Mouse (Mus musculus) liver, embryonic 13.5 days (tissue): Measurements from ENCODE around the gene F2rl2. TPM values are rescaled to one million over a fixed set of nuclear protein-coding genes. Genes with fewer than 3 reads are reported as not detected.

Source experiments
- ATAC-seq: fragments of 200-750 bp; cut with Nextera tagmentation; 2 replicates; pipeline ENCODE4 v1.8.0; 2017; ENCODE audit warnings: low read depth, mild to moderate bottlenecking, moderate number of reproducible peaks, moderate library complexity
- DNase-seq: peaks from one replicate; pipeline ENCODE4 v3.0.0; 2022
- H3K27ac ChIP-seq: fragments of 300-500 bp; sonication (generic); 2 replicates; pipeline ENCODE4 v1.5.1; 2015; ENCODE audit warnings: moderate library complexity, mild to moderate bottlenecking, inconsistent platforms
- H3K27me3 ChIP-seq: fragments of 300-500 bp; sonication (generic); 2 replicates; pipeline ENCODE4 v1.6.1; 2015; ENCODE audit warnings: mild to moderate bottlenecking, inconsistent platforms
- H3K36me3 ChIP-seq: fragments of 300-500 bp; sonication (generic); 2 replicates; pipeline ENCODE4 v1.6.1; 2015; ENCODE audit warnings: mild to moderate bottlenecking, inconsistent platforms
- H3K4me1 ChIP-seq: fragments of 300-500 bp; sonication (generic); replicated peaks from 2 replicates; pipeline ENCODE4 v1.6.1; 2015; ENCODE audit warnings: inconsistent platforms
- H3K4me2 ChIP-seq: fragments of 300-500 bp; sonication (generic); 2 replicates; pipeline ENCODE4 v1.6.1; 2015; ENCODE audit warnings: inconsistent platforms, mild to moderate bottlenecking, moderate library complexity
- H3K4me3 ChIP-seq: fragments of 300-500 bp; sonication (generic); replicated peaks from 2 replicates; pipeline ENCODE4 v1.5.1; 2015; ENCODE audit warnings: mild to moderate bottlenecking, inconsistent platforms
- H3K9ac ChIP-seq: fragments of 300-500 bp; sonication (generic); 2 replicates; pipeline ENCODE4 v1.6.1; 2015; ENCODE audit warnings: mild to moderate bottlenecking, inconsistent platforms
- H3K9me3 ChIP-seq: fragments of 300-500 bp; sonication (generic); replicated peaks from 2 replicates; pipeline ENCODE4 v1.6.1; 2016; ENCODE audit warnings: inconsistent platforms
- WGBS: fragments of 180-500 bp; shearing (Covaris S2); methylation state at CpG from one replicate; pipeline ENCODE4 v1.1.7; 2015; ENCODE audit not compliant: insufficient replicate concordance; 5-methylcytosine and 5-hydroxymethylcytosine counted together
- polyA plus RNA-seq: library from polyadenylated mRNA; unstranded; fragments of >200 nt; fragmentation: Nextera tagmentation; extraction: Ambion mirVana; gene quantifications from 2 replicates; pipeline ENCODE4 v1.2.1, GENCODE M21; 2015

The F2rl2 gene
- polyA plus RNA-seq, 1 experiment from 2014 or later = 13.4 TPM

- H3K36me3 ChIP-seq = no peaks in the 10 kb centered on the region
- no peaks in the 10 kb centered on the region for H3K4me1 ChIP-seq
- no peak overlapping the region for H3K27ac ChIP-seq
- H3K4me3 ChIP-seq = no peak overlapping the region
- DNase-seq (no peak), ATAC-seq (no peak)
- WGBS = 81% methylated on average over 9 of the region's 9 CpGs
- H3K9me3 ChIP-seq = no peaks in the 10 kb centered on the region
- no peaks in the 10 kb centered on the region for H3K27me3 ChIP-seq
- no peak overlapping the region for H3K4me2 ChIP-seq
- no peak overlapping the region for H3K9ac ChIP-seq
Measured at GRCm38 (mm10) chr13:95742881-95743466, 46.3 kb downstream of the F2rl2 start.

DNA sequence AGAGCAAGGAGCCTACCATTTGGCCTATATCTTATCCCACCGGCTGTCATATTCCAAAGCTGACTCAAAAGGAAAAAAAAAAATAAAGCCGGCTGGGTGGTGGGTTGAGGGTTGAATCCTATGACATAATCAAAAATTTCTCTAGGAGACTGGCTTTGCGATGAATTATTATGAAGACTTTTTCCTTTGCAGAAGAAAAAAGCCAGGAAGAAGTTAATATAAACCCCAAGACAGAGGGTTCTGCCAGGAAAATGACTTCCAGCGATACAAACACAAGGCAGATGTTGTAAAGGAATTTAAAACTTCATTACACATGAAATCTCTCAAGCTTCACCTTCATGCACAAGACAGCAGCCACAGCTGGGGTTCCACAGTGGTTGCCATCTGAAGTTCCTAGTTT, 48.8 kb downstream of the F2rl2 start:
- WGBS = 80% methylated on average over 4 of the region's 4 CpGs
- H3K36me3 ChIP-seq = no peaks in the 10 kb centered on the region
- H3K27ac ChIP-seq = no peak overlapping the region

DNA sequence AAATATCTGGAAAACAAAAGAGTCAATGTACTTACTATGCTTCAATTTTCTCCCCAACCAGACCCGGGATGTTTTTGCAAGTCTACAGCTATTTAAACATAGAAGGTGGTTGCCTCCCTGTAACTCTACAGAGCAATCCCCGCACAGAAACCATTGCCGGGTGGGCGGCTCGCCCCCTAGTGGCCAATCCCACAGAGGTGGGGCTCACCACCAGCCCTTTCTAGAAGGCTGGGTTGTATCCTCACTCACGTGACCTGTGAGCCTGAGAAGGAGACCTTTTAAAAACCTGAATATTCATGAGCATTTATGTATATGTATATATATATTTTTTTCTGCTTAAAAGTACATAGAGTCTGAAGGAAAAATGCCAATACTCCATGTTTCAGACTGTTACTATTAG, 49.9 kb downstream of the F2rl2 start:
- no peak overlapping the region for H3K4me3 ChIP-seq

More for the DNA sequence above, 48.8 kb downstream of the F2rl2 start:
- Histone ChIP-seq H3K27me3 (no peaks in the 10 kb centered on the region), H3K4me1 (no peaks in the 10 kb centered on the region), H3K4me3 (no peak overlapping the region), H3K4me2 (no peak overlapping the region), H3K9me3 (no peaks in the 10 kb centered on the region), H3K9ac (no peak overlapping the region)
- ATAC-seq = no peak
- DNase-seq = no peak

DNA sequence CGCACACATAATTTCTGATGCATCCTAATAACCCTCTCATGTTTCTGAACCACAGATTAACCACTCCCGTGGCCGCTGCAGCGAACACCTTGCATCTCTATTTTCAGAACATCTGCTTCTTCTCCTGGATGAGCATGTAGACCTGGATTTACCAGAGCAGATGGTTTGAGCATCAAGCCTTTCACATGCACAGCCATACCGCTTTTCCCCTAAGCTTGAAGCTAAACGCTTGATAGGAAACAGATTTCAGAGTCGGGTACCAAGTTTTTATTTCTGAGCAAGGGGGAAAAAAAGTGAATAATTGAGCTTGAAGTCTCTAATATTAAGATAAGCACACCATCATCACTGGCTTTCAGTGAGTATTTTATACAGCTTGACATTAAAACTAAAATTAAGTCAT, 50.4 kb downstream of the F2rl2 start:
- WGBS = 78% methylated on average over 7 of the region's 7 CpGs
- Histone ChIP-seq H3K27me3 (no peaks in the 10 kb centered on the region), H3K9me3 (no peaks in the 10 kb centered on the region), H3K9ac (no peak overlapping the region), H3K4me1 (peaks cover 2% of the 10 kb centered on the region; the same call in 1 of the 2 replicates), H3K4me3 (no peak overlapping the region), H3K36me3 (no peaks in the 10 kb centered on the region), H3K27ac (no peak overlapping the region), H3K4me2 (no peak overlapping the region)
- ATAC-seq (no peak), DNase-seq (no peak)

More for the DNA sequence above, 49.9 kb downstream of the F2rl2 start:
- no peak overlapping the region for H3K9ac ChIP-seq
- no peak overlapping the region for H3K27ac ChIP-seq
- H3K9me3 ChIP-seq = no peaks in the 10 kb centered on the region
- DNase-seq (peak; percentile 17), ATAC-seq (peak; percentile 68; the same call in 1 of the 2 replicates)
- no peak overlapping the region for H3K4me2 ChIP-seq
- no peaks in the 10 kb centered on the region for H3K4me1 ChIP-seq
- 10% methylated on average over 6 of the region's 6 CpGs for WGBS
- no peaks in the 10 kb centered on the region for H3K36me3 ChIP-seq
- H3K27me3 ChIP-seq = no peaks in the 10 kb centered on the region

DNA sequence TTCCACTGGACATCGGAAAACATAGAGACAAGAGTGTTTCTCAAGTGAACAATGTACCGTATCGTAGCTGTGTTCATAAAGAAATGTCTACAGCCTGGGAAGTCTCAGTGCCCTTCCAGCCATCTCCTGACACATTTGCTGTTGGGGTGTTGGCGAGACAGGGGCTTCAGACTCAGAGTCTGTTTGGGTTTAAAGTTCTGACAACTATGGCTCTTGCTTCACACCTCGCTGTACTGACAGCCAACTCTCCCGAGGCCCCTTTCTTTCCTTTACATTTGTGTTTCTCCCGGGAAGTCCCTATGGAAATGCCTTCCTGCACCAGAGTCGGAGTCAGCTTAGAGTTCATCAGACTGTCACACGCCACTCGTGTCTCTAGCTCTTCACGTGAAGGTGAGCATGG, 50.9 kb downstream of the F2rl2 start:
- H3K4me2 ChIP-seq = no peak overlapping the region
- WGBS = 74% methylated on average over 11 of the region's 11 CpGs
- H3K36me3 ChIP-seq = no peaks in the 10 kb centered on the region
- H3K27me3 ChIP-seq = no peaks in the 10 kb centered on the region
- no peak for ATAC-seq
- no peak overlapping the region for H3K9ac ChIP-seq
- no peak for DNase-seq
- H3K4me3 ChIP-seq = no peak overlapping the region
- H3K27ac ChIP-seq = no peak overlapping the region
- no peaks in the 10 kb centered on the region for H3K9me3 ChIP-seq
- H3K4me1 ChIP-seq = peaks cover 6% of the 10 kb centered on the region

Other genes starting within 250 kb of the F2rl2 start
- gene S100z, start 218.1 kb upstream of the F2rl2 start, polyA plus RNA-seq = not detected in 2 replicates
- gene F2rl1, start 171.6 kb upstream of the F2rl2 start, polyA plus RNA-seq = 0.22 and 0.32 TPM in 2 replicates
- 42.8 and 53.6 TPM in 2 replicates for gene F2r, start 78.4 kb upstream of the F2rl2 start, polyA plus RNA-seq
- 11.9 and 14.5 TPM in 2 replicates for gene Iqgap2, start 195.1 kb downstream of the F2rl2 start, polyA plus RNA-seq